Mouse (Mus musculus) G1E (cell line): ENCODE measurements at regions not wholly inside any gene's neighbourhood (a gene's known extent, or its start where the extent isn't known, plus 50 kb on each side); places are given as distances from the start of the nearest gene placed in this dataset.
"Not testable (repeated sequence)": the region's sequence is repeated elsewhere in the genome, so short reads cannot be mapped to it uniquely, and the experiment has no call there.

Experiments used
- ATAC-seq: 2 replicates; pipeline ENCODE4 v1.8.0; 2016; ENCODE audit warnings: mild to moderate bottlenecking; ENCODE audit not compliant: insufficient number of reproducible peaks, poor library complexity, low FRiP score, severe bottlenecking; ENCODE audit errors: extremely low read depth
- DNase-seq: peaks from one replicate; pipeline ENCODE4 v3.0.0; 2012; ENCODE audit warnings: low spot score
- H3K27me3 ChIP-seq: 2 replicates; pipeline ENCODE4 v1.6.1; 2012; ENCODE audit warnings: mild to moderate bottlenecking, low read length, inconsistent platforms; ENCODE audit not compliant: insufficient read depth
- H3K36me3 ChIP-seq: replicated peaks from 2 replicates; pipeline ENCODE3; 2012; ENCODE audit warnings: mild to moderate bottlenecking, inconsistent platforms
- H3K4me1 ChIP-seq: 2 replicates; pipeline ENCODE4 v1.6.1; 2012; ENCODE audit warnings: low read depth, low read length, inconsistent platforms, mixed read lengths; ENCODE audit not compliant: insufficient read depth
- H3K4me3 ChIP-seq: 2 replicates; pipeline ENCODE4 v1.5.1; 2012; ENCODE audit warnings: low read depth, mild to moderate bottlenecking, inconsistent platforms, low read length, moderate library complexity, mixed read lengths
- H3K9me3 ChIP-seq: replicated peaks from 2 replicates; pipeline ENCODE4 v1.6.1; 2012; ENCODE audit warnings: inconsistent platforms
- CTCF ChIP-seq: IDR thresholded peaks from 2 replicates; pipeline ENCODE4 v1.5.1; 2012; ENCODE audit warnings: low read depth, low read length, inconsistent platforms, mixed read lengths
- GATA1 ChIP-seq: IDR thresholded peaks from 2 replicates; pipeline ENCODE4 v1.6.1; 2012; ENCODE audit warnings: borderline replicate concordance, low read length, inconsistent platforms, mixed read lengths
- GATA2 ChIP-seq: IDR thresholded peaks from 2 replicates; pipeline ENCODE4 v1.6.1; 2012; ENCODE audit warnings: low read depth, low read length, inconsistent platforms, borderline replicate concordance
- POLR2AphosphoS5 ChIP-seq: IDR thresholded peaks from 2 replicates; pipeline ENCODE4 v1.6.1; 2012; ENCODE audit warnings: low read depth, low read length, inconsistent platforms; ENCODE audit not compliant: insufficient replicate concordance
- TAL1 ChIP-seq: conservative IDR thresholded peaks from 2 replicates; pipeline ENCODE4 v1.6.1; 2012; ENCODE audit warnings: low read depth, low read length, inconsistent platforms, mixed read lengths

DNA sequence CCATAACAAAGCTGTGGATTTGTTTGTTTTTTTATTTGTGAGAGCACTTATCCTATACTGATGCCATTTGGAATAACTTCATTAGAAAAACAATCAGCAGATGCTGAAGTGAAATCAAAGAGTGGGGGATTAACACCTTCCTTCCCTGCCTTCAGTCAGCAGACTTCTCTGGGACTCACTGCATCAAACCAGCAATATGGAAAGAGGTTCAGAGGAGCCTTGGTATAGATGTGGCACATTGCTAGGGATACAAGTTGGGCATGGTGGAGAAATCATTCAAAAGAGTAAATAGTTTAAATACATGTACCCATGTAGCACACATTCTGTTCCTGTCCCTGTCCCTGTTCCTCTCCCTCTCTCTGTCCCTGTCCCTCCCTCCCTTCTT is 364.0 kb upstream of the Rgs18 start:
- Histone ChIP-seq H3K36me3 (no peaks in the 10 kb centered on the region), H3K4me1 (no peaks in the 10 kb centered on the region), H3K9me3 (0 out of 2 replicates have a peak, but pooled peaks cover 2% of the 10 kb centered on the region), H3K27me3 (no peaks in the 10 kb centered on the region), H3K4me3 (no peak overlapping the region)
- ATAC-seq (no peak), DNase-seq (no peak)
- TF ChIP-seq POLR2AphosphoS5 (no peak), GATA1 (no peak)

DNA sequence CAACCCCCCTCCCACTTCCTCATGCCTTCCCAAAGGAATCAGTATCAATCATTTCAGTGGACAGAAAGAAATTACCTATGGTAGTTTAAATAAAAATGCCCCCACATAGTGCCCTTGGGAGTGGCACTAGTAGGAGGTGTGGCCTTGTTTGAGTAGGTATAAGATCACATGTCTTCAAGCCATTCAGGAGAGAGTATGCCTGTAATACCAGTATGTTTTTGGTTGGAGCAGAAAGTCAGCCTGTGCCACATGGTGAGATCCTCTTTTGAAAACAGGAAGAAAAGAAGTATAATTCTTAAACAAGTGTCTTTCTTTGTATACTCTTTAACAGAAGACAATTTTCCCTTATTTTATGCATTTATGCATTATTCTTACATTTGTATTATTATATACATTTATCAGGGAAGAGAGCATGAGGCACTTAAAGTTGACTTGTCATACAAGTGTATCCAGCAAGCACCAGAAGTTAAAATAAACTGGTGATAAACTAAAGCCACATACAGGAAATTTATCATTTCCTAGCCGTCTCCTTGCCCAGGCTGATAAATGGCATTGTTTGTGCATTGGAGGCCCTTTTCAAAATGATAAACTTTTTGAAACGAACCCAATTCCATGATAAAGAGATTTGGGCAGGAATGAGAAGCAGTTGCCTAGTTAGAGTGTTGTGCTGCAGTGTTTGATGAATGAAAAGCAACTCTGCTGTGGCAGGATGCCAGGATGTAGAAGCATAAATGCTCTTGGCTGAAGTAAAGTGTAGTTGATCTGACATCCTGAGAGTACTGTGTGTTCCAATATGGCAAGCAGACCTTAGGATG is 363.4 kb upstream of the Rgs18 start:
- DNase-seq: no peak
- no peak for ATAC-seq
- Histone ChIP-seq H3K4me1 (no peaks in the 10 kb centered on the region), H3K36me3 (no peaks in the 10 kb centered on the region), H3K4me3 (no peak overlapping the region), H3K27me3 (no peaks in the 10 kb centered on the region), H3K9me3 (0 out of 2 replicates have a peak, but pooled peaks cover 2% of the 10 kb centered on the region)
- TF ChIP-seq POLR2AphosphoS5: no peak
- TF ChIP-seq GATA2: no peak
- no peak for TF ChIP-seq CTCF
- TF ChIP-seq TAL1: no peak
- no peak for TF ChIP-seq GATA1

- Histone ChIP-seq H3K4me3 (no peak overlapping the region), H3K4me1 (no peaks in the 10 kb centered on the region), H3K9me3 (no peaks in the 10 kb centered on the region), H3K27me3 (no peaks in the 10 kb centered on the region), H3K36me3 (no peaks in the 10 kb centered on the region)
- TF ChIP-seq POLR2AphosphoS5 (no peak), TAL1 (no peak), CTCF (no peak), GATA2 (no peak), GATA1 (no peak)
- peak; percentile 12; the same call in 1 of the 2 replicates for ATAC-seq
- no peak for DNase-seq
Observed at GRCm38 (mm10) chr1:145131020-145131419, 355.8 kb upstream of the Rgs18 start.

- Histone ChIP-seq H3K4me3 (no peak overlapping the region), H3K36me3 (no peaks in the 10 kb centered on the region), H3K27me3 (no peaks in the 10 kb centered on the region), H3K4me1 (no peaks in the 10 kb centered on the region), H3K9me3 (peaks cover 15% of the 10 kb centered on the region)
- ATAC-seq (no peak), DNase-seq (no peak)
- TF ChIP-seq TAL1 (no peak), GATA1 (no peak), GATA2 (no peak), POLR2AphosphoS5 (no peak), CTCF (no peak)
Observed at GRCm38 (mm10) chr1:145113171-145113570, 337.9 kb upstream of the Rgs18 start.

- peaks cover 12% of the 10 kb centered on the region for H3K9me3 ChIP-seq
- ATAC-seq, H3K4me3 ChIP-seq, H3K27me3 ChIP-seq, H3K36me3 ChIP-seq, DNase-seq, H3K4me1 ChIP-seq: not testable (repeated sequence)
Observed at GRCm38 (mm10) chr1:145106771-145107170, 331.5 kb upstream of the Rgs18 start.

DNA sequence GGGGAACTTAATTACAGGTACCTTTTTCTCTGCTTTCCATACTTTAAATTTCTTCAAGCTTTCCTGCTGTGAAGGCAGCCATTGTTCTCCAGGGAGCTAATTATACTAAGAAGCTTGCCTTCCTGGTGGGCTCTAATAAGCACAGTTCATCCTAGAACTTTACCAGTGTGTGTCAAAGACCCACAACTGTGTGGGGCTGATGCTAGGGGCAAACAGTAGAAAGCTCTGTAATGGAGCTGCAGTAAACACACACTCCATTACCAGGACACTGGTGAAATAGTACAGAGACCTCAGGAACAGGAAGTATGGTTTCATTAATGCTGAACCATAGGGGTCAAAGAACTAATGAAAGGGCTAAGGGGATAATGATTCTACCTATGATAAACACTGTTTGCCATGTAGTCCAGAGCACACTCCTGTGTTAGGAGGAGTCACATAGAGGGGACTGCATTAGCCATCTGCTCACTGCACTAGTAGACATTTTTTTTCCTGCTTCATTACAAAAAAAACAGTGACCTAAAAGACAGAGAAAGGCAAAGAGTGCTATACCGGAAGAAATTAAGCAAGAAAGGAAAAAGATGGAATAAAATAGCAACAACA is 290.1 kb upstream of the Rgs18 start:
- Histone ChIP-seq H3K27me3 (no peaks in the 10 kb centered on the region), H3K4me1 (no peaks in the 10 kb centered on the region), H3K36me3 (no peaks in the 10 kb centered on the region), H3K4me3 (no peak overlapping the region), H3K9me3 (no peaks in the 10 kb centered on the region)
- ATAC-seq (no peak), DNase-seq (no peak)
- no peak for TF ChIP-seq CTCF
- TF ChIP-seq POLR2AphosphoS5: no peak
- no peak for TF ChIP-seq TAL1
- no peak for TF ChIP-seq GATA2
- TF ChIP-seq GATA1: no peak

- DNase-seq: no peak
- no peaks in the 10 kb centered on the region for H3K9me3 ChIP-seq
- no peak for TF ChIP-seq TAL1
- no peak for TF ChIP-seq CTCF
- no peak for TF ChIP-seq GATA1
- TF ChIP-seq POLR2AphosphoS5: no peak
- TF ChIP-seq GATA2: no peak
- no peaks in the 10 kb centered on the region for H3K27me3 ChIP-seq
- no peaks in the 10 kb centered on the region for H3K4me1 ChIP-seq
- no peak overlapping the region for H3K4me3 ChIP-seq
- H3K36me3 ChIP-seq: no peaks in the 10 kb centered on the region
- ATAC-seq: no peak
Observed at GRCm38 (mm10) chr1:145064384-145064783, 289.1 kb upstream of the Rgs18 start.
